Mouse (Mus musculus) heart, postnatal 14 days (tissue): ENCODE results near the gene Zkscan14. TPM values are rescaled to one million over a fixed set of nuclear protein-coding genes. Genes with fewer than 3 reads are reported as not detected.

Source experiments
- DNase-seq, 2 experiments: peaks; one replicate each; pipeline ENCODE4 v3.0.0; 2021 to 2022
- intact Hi-C: fragments of 180-260 bp; cut with DNase I; formaldehyde crosslinking; loops from one replicate; pipeline ENCODE4 v1.15.1; 2025
- total RNA-seq, 2 experiments: library from RNA; stranded (reverse); gene quantifications; 2 replicates each; pipeline ENCODE4 v1.2.3; 2021

Zkscan14 gene
- total RNA-seq, 2 experiments from 2014 or later, result 6.3 to 6.6 TPM

DNA sequence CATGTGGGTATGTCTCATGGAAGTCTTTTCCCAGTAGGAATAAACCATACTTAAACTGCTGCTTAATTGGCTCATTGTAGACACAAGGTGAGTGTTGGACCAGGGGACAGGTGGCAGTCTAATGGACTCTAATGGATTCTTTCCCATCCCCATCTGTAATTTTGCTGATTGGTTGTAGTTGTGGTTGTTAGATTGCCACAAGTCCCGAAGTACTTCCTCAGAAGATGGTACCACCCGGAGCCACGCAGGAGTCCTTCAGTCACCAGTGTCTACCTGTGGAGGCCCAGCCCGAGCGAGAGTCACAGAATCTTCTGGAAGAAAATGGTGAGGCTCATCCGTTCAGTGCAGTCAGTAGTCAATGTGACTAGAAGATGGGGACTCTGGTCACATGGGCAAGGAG lies 5.7 kb upstream of the Zkscan14 start:
- intact Hi-C loops, result no loop called here
- DNase-seq, result no peak

DNA sequence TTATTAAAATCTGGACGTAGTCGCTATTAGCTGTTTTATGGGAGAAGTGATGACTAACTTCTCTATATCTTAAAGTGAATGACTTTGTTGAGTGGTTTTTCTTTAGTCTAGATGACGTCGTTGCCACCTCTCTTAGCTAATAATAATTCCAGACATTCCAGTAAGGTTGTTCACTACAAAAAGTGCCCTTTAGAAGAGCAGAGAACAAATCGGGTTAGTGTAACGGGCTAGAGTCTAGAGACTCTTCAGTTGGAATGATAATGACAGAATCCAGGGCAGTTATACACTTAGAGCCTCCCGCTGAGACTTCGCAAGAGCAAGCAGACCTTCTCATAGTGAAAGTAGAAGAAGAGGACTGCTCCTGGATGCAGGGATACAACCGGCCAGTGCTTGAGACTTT lies 3.4 kb upstream of the Zkscan14 start:
- no peak for DNase-seq
- intact Hi-C loops, result loop anchor here (2.0 kb wide), 2 partner anchors 26 to 64 kb away; partner anchors contain the start of genes Bud31, Pdap1 and Zfp655

DNA sequence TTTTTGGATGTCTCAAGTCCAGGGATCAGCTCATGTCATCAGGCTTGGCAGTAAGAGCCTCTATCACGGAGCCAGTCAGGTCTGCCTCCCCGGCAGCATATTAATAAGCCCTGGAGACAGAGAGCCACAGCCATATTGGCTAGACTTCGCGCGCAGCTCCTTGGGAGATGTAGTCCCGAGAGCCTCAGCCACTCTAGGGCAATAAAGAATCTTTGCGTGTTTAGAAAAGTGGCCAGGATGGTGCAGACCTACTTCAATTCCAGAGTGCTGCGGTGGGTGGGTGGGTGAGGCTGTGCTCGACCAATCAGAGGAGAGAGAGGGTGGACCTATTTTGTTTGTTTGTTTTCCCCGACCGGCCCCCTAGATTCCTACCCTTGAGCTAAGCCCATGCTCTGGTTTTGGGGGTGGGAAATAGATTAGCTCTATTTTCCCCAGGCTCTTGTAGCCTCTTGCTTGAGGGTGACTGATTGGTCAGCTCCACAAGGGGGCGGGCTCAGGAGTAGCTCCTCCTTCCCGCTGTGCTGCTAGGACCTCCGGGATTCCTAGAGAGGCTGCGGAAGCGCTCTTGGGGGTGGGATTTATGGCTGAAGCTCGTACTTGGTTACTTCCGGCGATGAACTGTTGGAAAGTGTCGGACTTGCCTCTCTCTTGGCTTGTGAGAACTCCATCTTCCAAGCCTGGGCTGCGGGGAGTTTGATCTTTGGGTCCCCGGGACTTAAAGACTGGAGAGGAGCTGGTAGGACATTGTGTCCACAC lies 2.4 kb upstream of the Zkscan14 start, which contains the start of gene Zkscan5:
Zkscan5 (plus strand) TSS at position 627 of the 756 bp plus-strand sequence.
- peak; percentile 97 to 98 for DNase-seq

DNA sequence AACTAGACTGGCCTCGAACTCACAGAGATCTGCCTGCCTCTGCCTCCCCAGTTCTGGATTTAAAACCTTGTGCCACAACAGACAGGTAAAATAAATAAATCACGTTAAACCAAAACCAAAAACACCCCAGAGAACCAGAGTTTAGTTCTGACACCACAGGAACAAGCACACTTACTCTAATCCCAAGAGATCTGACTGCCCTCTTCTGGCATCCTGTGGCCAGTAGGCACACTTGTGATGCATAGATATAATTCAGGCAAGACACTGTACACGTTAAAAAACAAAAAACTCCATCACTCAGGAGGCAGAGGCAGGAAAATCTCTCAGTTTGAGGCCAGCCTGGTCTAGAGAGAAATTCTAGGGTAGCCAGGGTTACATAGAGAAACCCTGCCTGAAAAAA lies 778 bp upstream of the Zkscan14 start:
- intact Hi-C loops, result no loop called here
- no peak for DNase-seq

More for the DNA sequence above, 2.4 kb upstream of the Zkscan14 start, which contains the start of gene Zkscan5:
- intact Hi-C loops, result loop anchor here (2.0 kb wide), 2 partner anchors 27 to 63 kb away; partner anchors contain the start of genes Bud31, Pdap1 and Zfp655

DNA sequence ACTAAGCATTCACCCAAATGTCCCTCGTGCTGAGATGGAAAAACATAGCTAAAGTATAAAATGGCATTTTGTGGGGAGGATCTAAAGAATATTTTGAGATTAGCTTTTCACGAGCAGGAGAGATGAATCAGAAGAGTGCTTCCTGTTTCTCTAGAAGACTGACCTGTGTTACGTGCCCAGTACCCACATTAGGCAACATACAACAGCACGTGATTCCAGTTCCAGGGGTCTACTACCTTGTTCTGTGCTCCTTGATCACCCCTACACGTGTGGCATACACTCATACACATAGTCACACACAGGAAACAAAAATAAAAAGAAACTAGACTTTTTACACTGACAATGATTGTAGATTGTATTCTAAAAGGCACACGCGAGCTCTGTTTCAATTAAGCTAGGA lies 1.3 kb downstream of the Zkscan14 start:
- intact Hi-C loops, result no loop called here
- no peak for DNase-seq

DNA sequence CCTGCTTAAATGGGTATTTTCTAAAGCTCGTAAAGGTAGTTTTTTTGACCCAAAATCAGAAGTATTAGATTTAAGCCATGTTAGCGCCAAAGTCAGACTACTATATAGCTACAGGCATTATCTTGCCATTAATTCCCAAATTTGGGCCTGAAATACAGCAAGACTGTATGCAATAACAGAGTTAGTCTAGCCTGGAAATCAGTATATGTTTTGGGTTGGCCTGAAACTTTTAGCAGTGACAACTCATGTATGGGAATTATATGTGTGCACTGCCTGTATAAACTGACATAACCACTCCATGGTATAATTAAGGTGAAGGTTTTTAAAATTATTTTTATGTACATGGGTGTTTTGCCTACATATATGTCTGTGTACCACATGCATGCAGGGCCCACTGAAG lies 9.7 kb downstream of the Zkscan14 start, which contains the start of gene Atp5j2:
Atp5j2 (minus strand) TSS at position 101 of the 400 bp plus-strand sequence.
- DNase-seq, result no peak
- intact Hi-C loops, result no loop called here

DNA sequence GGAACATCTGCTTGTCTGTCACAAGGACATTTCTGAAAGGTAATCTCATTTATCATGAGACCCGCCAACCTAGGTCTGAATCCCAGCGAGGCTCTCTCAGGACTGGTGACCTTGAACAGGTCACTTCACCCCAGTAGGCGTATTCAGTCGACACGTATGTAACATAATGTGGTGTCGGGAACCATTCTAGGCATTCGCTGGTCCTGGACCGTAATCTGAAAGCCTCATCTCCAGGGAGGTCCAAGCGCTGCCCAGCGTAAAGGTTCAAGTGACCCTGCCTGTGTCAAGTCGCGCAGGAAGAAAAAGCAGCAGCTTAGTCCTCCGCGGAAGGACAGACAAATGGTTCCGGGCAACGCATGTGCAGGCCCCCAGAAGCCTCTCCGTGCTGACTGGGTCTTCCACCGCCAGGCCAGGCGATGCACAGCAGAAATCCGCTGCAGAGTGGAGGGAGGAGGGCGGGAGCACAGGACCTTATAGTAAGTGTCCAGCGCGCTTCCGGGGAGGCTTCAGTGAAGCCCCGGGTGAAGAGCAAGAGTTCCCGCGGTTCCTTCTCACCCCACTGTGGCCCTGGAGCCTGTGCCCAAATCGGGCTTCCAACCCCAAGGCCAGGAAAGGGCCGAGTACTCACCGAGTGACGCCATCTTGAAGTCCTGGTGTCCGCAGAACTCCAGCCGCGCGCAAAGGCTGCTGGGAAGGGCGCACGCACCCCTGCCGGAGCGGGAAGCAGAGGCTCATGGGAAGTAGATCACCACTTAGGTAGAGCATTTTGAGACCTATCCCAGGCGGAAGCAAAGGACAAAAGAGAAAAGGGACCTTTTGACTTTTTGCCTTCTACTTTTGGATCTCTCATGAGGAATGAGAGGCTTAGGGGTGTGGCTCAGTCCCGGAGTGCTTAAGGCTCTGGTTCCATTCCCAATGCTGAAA lies 10.5 kb downstream of the Zkscan14 start:
- intact Hi-C loops, result no loop called here
- DNase-seq, result peak; percentile 88 to 93

DNA sequence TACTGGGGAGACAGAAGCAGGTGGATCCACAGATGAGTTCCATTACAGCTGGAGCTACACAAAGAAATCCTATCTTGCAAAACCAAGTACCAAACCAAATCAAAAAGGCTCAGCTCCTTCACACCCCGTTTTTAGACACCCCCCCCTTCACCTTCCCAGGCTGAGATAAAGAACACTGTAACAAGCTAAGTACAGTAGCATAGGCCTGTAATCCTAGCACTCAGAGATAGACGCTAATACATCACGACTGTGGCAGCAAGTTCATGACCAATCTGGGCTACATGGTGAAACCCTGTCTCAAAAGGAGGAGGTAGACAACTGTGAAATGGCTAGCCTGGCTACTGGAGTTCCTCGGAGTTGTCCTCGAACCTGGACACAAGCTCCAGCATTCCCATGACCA lies 11.3 kb downstream of the Zkscan14 start:
- no peak for DNase-seq
- intact Hi-C loops, result no loop called here

DNA sequence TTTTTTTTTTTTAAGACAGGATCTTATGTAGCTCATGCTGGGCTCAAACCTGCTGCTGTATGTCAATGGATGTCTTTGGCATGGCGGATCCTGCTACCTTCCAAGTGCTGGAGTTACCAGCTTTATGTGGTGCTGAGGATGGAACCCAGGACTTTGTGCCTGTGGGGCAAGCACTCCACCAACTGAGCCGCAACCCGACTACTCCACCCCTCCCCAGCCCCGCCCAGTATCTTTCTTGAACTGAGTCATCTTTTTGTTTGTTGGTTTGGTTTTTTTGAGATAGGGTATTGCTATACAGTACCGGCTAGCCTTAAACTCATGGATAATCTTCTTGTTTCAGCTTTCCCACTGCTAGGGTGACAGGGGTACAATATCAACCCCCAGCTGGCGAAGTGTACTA lies 12.3 kb downstream of the Zkscan14 start:
- intact Hi-C loops, result no loop called here
- no peak for DNase-seq

DNA sequence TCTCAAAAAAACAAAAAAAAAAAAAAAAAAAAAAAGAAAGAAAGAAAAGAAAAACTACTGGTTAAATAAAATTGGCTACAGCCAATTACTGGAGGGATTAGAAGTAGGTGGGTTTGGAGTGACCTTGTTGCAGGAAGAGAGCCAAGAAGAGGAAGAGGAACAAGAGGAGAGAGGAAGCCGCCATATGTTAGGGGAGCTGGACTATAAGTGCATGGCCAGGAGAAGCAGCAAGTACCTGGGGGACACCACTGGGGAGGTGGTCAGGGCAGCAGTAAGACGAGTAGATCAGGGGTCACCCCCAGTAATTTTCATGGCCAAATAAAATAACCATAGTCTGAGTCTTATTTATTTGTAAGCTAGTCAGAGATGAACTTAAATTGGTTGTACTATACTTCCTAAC lies 16.4 kb downstream of the Zkscan14 start:
- intact Hi-C loops, result no loop called here
- DNase-seq, result no peak

DNA sequence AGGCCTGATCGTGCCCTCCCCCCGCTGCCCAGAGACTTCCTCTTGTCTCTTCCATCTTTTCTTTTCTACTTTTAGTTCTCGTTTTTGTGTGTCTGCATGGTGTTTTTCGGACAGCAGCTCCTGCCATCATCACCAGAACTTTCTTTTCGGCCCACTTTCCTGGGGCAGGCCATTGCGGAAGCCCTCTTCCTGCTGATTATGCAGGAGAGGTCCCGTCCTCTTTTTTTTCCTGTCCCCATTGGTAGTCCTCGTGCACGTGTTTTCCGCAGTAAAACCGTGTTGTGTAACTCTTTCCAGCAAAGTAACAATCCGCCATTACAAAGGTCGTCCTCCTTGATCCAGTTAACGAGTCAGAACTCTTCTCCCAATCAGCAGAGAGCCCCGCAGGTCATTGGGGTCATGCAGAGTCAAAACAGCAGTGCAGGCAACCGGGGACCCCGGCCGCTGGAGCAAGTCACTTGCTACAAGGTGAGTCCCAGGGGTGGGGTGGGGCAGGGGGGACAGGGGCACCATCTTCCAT lies 23.1 kb downstream of the Zkscan14 start:
- intact Hi-C loops, result no loop called here

DNA sequence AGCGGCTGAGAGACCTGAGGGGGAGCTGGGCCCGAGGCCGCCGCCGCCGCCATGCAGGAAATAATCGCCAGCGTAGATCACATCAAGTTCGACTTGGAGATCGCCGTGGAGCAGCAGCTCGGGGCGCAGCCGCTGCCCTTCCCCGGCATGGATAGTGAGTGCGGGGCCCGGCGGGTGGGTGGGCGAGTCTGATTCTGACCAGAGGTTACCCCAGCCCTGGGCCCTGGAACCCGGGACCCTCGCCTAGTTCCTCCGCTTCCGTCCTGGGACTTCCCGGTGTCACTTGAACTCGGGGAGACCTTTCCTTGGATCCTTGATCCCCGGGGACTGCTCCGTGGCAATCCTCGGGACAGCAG lies 34.4 kb downstream of the Zkscan14 start:
- intact Hi-C loops, result loop anchor here (2.0 to 5.0 kb wide), 2 partner anchors 26 to 65 kb away; partner anchors contain the start of genes Bud31, Pdap1 and Zfp655
- DNase-seq, result no peak

More for the DNA sequence above, 23.1 kb downstream of the Zkscan14 start:
- no peak for DNase-seq

DNA sequence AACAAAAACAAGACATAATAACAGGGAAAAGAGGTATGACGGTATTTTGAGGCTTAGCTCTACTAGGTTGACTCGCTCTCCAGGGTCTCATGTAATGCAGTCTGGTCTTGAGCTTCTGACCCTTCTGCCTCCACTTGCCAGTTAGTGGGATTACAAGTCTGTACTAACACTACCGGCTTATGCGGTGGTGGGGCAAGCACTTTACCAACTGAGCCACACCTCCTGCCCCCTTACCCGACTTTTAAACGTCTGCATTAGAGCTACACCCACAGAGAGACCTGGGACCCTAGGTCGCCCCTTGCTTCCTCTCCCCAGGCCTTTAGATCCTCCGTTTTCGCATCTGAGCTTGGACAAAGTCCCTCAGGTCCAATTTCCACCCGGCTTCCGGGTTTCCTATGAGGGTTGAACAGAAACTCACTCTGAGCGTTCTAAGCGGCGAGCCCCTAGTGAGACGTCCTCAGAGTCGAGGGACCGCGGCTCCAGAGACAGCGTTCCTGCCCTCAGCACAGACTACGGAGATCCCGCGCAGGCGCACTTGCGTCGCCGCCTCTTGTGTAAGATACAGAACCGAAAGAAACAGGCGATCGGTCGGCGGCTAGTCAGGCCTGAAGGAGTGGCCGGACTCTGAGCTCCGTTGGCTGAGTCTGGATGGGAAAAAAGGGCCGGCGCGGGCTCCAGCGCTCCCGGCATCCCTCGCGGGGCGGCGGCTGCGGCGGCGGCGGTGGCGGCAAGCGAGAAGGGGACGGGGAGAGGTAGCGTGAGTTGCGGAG lies 34.9 kb downstream of the Zkscan14 start, which contains the start of the genes Ptcd1 and Cpsf4:
Ptcd1 (minus strand) TSS at position 573 of the 770 bp plus-strand sequence.
Cpsf4 (plus strand) TSS at position 678 of the 770 bp plus-strand sequence.
- intact Hi-C loops, result loop anchor here (2.0 to 5.0 kb wide), 2 partner anchors 26 to 66 kb away; partner anchors contain the start of genes Bud31, Pdap1 and Zfp655
- DNase-seq, result peak; percentile 98 to 99

DNA sequence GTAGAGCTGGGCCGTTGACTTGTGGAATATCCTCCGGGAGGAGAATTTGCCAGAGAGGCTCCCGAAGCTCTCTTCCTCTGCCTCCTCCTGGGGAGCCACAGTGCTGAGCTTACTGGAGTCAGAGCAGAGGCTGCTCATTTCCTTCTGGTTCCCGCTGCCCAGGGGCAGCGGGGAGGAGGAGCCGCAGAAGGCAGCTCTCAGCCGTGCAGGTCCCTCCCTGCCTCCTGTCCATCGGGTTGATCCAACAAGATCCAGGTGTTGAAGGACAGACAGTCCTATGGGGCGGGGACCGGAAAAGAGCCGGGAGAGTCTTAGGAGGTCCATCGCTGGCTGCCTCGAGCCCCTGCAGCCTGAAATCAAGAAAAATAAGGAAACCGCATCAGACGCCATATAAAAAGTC lies 36.5 kb downstream of the Zkscan14 start:
- DNase-seq, result no peak
- intact Hi-C loops, result loop anchor here (5.0 kb wide), 1 partner anchor 67 kb away; the partner anchor contains the start of gene Zfp655

DNA sequence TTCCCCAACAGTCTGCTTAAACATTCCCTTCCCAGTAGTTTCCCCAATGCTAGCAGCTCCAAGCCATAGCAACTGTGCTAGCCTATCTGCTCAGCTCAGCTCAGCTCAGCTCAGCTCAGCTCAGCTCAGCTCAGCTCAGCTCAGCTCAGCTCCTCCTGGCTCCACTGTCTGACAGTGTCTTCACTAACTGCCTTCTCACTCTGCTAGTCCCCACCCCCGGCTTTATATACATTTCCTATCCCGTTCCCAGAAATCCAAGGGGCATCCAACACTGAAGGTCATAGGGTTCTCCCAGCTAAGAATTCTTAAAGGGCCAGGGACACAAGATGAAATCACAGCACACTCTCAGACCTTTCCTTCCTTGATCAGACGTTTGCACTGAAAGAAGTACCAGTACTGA lies 37.0 kb downstream of the Zkscan14 start:
- intact Hi-C loops, result loop anchor here (5.0 kb wide), 1 partner anchor 68 kb away; the partner anchor contains the start of gene Zfp655
- DNase-seq, result no peak

DNA sequence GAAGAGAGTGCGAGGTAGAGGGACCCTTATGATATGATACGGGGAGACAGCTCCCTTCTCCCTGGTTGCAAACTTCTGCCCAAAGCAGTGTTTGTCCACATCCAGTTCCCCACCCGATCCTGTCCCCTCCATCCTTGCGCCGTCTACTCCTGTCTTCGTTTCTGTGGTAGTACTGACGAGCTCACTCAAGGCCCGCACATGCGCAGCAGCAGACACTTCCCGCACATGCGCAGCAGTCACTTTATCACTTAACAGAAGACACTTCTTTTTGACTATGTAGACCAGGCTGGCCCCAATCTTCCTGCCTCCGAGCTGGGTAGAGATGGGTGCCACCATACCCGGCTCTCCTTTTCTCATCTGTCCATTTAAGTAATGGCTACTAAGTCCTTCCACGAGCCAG lies 40.3 kb downstream of the Zkscan14 start:
- intact Hi-C loops, result no loop called here

DNA sequence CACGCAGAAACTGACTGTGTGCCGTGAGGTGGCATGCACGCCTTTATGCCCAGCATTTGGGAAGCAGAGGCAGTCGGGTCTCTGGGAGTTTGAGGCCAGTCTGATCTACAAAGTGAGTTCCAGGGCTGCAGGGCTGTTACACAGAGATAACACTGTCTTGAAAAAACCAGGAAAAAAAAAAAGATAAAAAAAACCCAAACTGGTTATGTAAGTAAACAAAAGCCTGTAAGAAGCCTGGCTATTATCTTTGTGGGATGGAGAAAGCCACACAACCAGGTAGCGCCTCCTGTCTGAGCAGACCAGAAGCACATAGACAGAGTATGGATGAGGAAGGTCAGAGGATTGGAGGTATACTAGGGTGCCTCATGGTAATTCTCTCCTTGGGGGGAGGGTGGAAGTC lies 49.0 kb downstream of the Zkscan14 start:
- no peak for DNase-seq
- intact Hi-C loops, result no loop called here

More for the DNA sequence above, 40.3 kb downstream of the Zkscan14 start:
- DNase-seq, result no peak

DNA sequence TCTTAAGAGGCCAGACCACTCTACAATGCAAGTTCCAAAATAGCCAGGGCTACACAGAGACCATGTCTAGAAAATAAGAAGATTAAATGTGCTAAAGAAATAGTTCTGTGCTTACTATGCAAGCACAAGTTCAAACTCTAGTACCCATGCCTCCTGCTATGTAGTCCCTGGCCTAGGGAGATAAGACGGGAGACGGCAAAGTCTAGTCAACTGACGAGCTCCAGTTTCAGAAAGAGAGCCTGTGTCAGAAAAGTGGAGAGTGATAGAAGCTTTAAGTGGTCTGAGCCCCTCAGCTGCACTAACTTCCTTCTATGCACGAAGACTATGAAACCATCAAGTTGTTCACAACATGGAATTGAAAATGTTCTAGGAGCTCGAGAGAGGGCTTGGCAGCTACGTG lies 52.4 kb downstream of the Zkscan14 start:
- no peak for DNase-seq
- intact Hi-C loops, result no loop called here

DNA sequence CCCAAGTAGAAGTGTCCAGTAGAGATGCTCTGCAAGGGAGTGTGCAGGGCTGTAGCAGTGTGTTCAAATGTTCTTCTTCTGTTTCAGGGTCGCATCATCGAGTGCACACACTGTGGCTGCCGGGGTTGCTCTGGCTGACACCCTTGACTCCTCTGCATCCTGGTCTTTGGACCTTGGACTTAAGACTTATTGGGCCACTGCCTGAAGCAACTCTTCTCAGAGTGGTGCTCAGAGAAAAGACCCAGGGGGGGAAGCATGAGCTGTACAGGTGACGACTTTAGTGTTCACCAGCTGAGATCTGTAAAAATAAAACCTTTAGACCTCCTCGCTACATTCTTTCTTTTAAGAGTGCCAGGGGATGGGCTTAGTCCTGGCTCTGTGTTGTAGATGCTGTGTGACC lies 53.9 kb downstream of the Zkscan14 start:
- intact Hi-C loops, result no loop called here
- DNase-seq, result no peak
